Mouse (Mus musculus): ENCODE measurements at regions not wholly inside any gene's neighbourhood (a gene's known extent, or its start where the extent isn't known, plus 50 kb on each side); places are given as distances from the start of the nearest gene placed in this dataset.

- TF ChIP-seq BHLHE40 (IDR thresholded peaks at IDR 0.05; ENCODE audit: low read depth, low read length) (no peak), POLR2A (IDR thresholded peaks at IDR 0.05; ENCODE audit: low read depth, low read length) (no peak)
Observed at GRCm38 (mm10) chr2:28289339-28289738, 96.5 kb downstream of the Olfm1 start.
